ENCODE assay signal across 24 mouse cellular contexts in the genomic region with DNA sequence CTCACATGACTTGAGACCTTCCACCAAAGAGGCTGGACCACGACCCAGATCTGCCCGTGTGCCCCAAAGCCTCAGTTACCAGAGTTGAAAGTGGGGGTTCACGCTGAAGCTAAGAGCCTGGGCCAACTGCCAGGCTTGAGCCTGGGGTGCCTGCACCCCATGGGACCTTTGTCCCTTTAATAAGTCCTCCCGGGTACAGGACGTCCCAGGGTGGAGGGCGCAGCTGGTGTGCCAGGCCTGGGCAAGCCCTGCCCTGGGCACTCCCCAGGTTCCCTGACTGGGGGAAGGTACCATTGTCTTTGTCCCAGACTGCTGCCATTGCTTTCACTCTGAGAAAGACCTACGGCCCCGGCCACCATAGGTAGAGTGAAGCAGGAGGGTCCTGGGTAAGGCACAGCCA.
"Had no signal": no experiment of that assay in that cellular context is flagged by ENCODE, and none has a peak within 500 bp of the region (broad histone marks: within the 10 kb centered on the region; RNA-seq: fewer than 3 reads in every experiment).

No protein-coding gene starts in this region.

- H3K9ac ChIP-seq: limb, embryonic 13.5 days; liver, embryonic 12.5 days; liver, embryonic 15.5 days; lung, embryonic 15.5 days; neural tube, embryonic 15.5 days; stomach, embryonic 15.5 days had no signal

- DNase-seq: kidney, adult 18-20 months; kidney, adult 9 months; kidney, postnatal 14 days; kidney, postnatal 4 days; liver; lung, adult 18-20 months; lung, postnatal 10 days; lung, postnatal 36 days; midbrain, embryonic 14.5 days; right cerebral cortex, adult 18-20 months; right cerebral cortex, postnatal 14 days; right cerebral cortex, postnatal 4 days; spleen, adult 18-20 months; thymus, adult 18-20 months; thymus, postnatal 36 days had no signal

- H3K4me3 ChIP-seq: limb, embryonic 10.5 days; limb, embryonic 13.5 days; liver, embryonic 12.5 days; liver, embryonic 15.5 days; lung, embryonic 15.5 days; megakaryocyte, embryonic 14.5 days; neural tube, embryonic 15.5 days; stomach, embryonic 15.5 days had no signal

- H3K4me2 ChIP-seq: limb, embryonic 13.5 days; liver, embryonic 12.5 days; liver, embryonic 15.5 days; lung, embryonic 15.5 days; midbrain, embryonic 11.5 days; neural tube, embryonic 15.5 days; stomach, embryonic 15.5 days had no signal

- ATAC-seq: liver, embryonic 12.5 days had no signal

- H3K36me3 ChIP-seq: limb, embryonic 10.5 days; limb, embryonic 13.5 days; liver, embryonic 12.5 days; liver, embryonic 15.5 days; lung, embryonic 15.5 days; neural tube, embryonic 15.5 days; stomach, embryonic 15.5 days had no signal

- H3K4me1 ChIP-seq: liver, embryonic 12.5 days; liver, embryonic 15.5 days; lung, embryonic 15.5 days; neural tube, embryonic 15.5 days had no signal

- H3K27me3 ChIP-seq: lung, embryonic 15.5 days; stomach, embryonic 15.5 days had no signal

- H3K27ac ChIP-seq: limb, embryonic 10.5 days; limb, embryonic 13.5 days; liver, embryonic 12.5 days; liver, embryonic 15.5 days; lung, embryonic 15.5 days; neural tube, embryonic 15.5 days; stomach, embryonic 15.5 days had no signal

- H3K9me3 ChIP-seq: limb, embryonic 10.5 days; limb, embryonic 13.5 days; liver, embryonic 12.5 days; liver, embryonic 15.5 days; lung, embryonic 15.5 days; megakaryocyte, embryonic 14.5 days; neural tube, embryonic 15.5 days; stomach, embryonic 15.5 days had no signal
